Mouse (Mus musculus) cerebellum, postnatal 36 days (tissue): Measurements from ENCODE around the gene Ednra.

ENCODE experiments used
- DNase-seq, 2 experiments: peaks; one replicate each; pipeline ENCODE4 v3.0.0; 2021 to 2022; ENCODE audit warnings: mixed read lengths in 2 of 2

Gene Ednra

DNA sequence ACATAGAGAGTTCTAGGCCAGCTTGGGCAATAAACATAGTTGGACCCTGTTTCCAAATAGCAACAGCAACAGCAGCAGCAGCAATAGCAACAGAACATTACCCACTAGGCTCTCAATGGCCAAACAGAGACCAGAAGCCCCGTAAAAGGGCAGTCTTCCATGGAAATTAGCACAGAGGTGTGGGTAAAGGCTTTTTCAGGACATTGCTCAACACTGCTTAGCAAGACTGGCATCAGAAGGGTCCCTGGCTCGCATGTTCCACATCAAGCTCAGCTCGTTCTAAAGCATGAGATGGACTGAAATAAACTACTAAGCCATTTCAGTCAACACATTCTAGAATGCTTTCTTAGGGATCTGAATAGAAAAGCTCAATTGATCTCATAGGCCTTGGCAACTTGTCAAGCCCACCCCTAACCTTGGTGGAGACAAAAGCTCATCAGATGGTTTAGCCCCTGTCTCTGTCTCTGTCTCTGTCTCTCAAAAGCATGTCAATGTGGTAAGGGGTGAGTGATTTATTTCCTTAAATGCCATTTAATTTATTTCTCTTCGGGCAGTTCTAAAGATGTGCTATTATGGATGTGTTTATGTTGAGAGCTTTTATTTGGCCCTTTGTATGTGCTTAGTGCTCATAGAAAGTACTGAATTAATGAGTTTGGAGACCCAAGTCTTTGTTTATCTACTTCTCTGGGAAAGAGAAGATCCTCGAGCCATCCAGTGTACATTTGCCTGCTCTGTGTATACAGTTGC lies 84.0 kb downstream of the Ednra start:
- DNase-seq, result no peak

- DNase-seq, result no peak
Observed at GRCm38 (mm10) chr8:77637593-77637992, 86.7 kb downstream of the Ednra start.

- no peak for DNase-seq
Observed at GRCm38 (mm10) chr8:77634035-77634434, 90.2 kb downstream of the Ednra start.

GRCm38 (mm10) chr8:77633211-77633610 lies 91.1 kb downstream of the Ednra start:
- DNase-seq, result no peak

DNA sequence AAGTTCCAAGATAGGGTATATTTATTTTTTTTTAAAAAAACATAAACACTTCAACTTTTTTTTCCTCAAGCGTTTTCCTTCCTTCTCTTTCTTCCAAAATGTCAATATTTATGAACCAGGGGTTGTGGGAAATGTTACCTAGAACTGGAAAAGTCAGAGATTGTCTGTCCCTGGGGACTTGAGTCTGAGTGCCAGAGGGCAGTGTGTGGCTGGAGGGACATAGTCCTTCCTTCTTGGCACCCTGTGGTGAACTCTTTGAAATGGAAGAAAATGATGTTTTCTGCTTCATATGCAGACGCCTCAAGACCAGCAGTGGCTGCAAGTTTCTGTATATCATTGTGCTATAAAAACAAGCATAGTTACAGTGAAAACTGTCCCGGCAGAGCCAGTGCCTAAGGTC lies 93.6 kb downstream of the Ednra start:
- no peak for DNase-seq

- peak; percentile 68 to 70 for DNase-seq
Observed at GRCm38 (mm10) chr8:77629858-77630537, 94.3 kb downstream of the Ednra start.

GRCm38 (mm10) chr8:77623677-77624209 lies 100.5 kb downstream of the Ednra start:
- DNase-seq, result no peak

DNA sequence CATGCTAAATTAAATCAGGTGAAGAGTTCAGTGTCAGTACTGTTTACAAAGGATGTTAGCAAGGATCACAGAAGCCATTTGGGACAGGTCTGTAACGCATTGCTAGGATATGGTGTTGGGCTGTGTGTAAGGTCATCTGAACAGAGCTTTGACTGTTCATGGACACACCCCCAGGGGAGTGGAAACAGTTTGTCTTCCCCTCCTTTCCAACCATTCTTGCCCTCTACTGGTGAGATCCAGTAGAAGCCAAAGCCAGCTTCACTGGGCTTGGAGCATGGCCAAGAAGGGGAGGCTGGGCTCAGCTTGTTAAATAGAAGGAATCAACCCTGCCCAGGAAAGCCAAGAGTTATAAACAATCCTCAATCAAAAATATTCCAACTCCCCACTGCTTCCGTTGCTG lies 106.3 kb downstream of the Ednra start:
- peak; percentile 6 to 9 for DNase-seq
